Mouse (Mus musculus) bone marrow macrophage, adult 2 months (primary cell): ENCODE results near the gene Slitrk5. TPM values are rescaled to one million over a fixed set of nuclear protein-coding genes. Genes with fewer than 3 reads are reported as not detected.
"Not testable (repeated sequence)": the region's sequence is repeated elsewhere in the genome, so short reads cannot be mapped to it uniquely, and the experiment has no call there.

ENCODE experiments used
- H3K27ac ChIP-seq: 2 replicates; pipeline ENCODE4 v1.5.1; 2012; ENCODE audit warnings: low read depth, low read length; ENCODE audit not compliant: insufficient read depth
- H3K4me1 ChIP-seq: 2 replicates; pipeline ENCODE4 v1.6.1; 2012; ENCODE audit warnings: low read length; ENCODE audit not compliant: control insufficient read depth, insufficient read depth
- H3K4me3 ChIP-seq: 2 replicates; pipeline ENCODE4 v1.5.1; 2012; ENCODE audit warnings: mild to moderate bottlenecking, low read length, moderate library complexity; ENCODE audit not compliant: insufficient read depth
- CTCF ChIP-seq: IDR thresholded peaks from 2 replicates; pipeline ENCODE4 v1.5.1; 2012; ENCODE audit warnings: low read depth, mild to moderate bottlenecking, low read length, moderate library complexity
- POLR2A ChIP-seq: IDR thresholded peaks from 2 replicates; pipeline ENCODE4 v1.6.1; 2012; ENCODE audit warnings: mild to moderate bottlenecking, low read depth, low read length, borderline replicate concordance
- polyA plus RNA-seq: library from polyadenylated mRNA; stranded (reverse); fragments of >200 nt; gene quantifications from 2 replicates; pipeline ENCODE4 v1.2.4, GENCODE M21; 2012; ENCODE audit not compliant: missing spikeins, insufficient read depth, insufficient read length

Slitrk5 gene
- polyA plus RNA-seq, 1 experiment = not detected

GRCm38 (mm10) chr14:111683543-111683942 is 8.6 kb downstream of the Slitrk5 start:
- Histone ChIP-seq H3K27ac (no peak overlapping the region), H3K4me3 (no peak overlapping the region), H3K4me1 (no peaks in the 10 kb centered on the region)
- TF ChIP-seq POLR2A (no peak), CTCF (no peak)

- not testable (repeated sequence) for H3K4me3 ChIP-seq, H3K27ac ChIP-seq, H3K4me1 ChIP-seq
These were observed 15.2 kb downstream of the Slitrk5 start for GRCm38 (mm10) chr14:111690139-111690538.

- Histone ChIP-seq H3K4me3 (no peak overlapping the region), H3K27ac (no peak overlapping the region), H3K4me1 (no peaks in the 10 kb centered on the region)
- no peak for TF ChIP-seq CTCF
These were observed 54.9 kb downstream of the Slitrk5 start for GRCm38 (mm10) chr14:111729833-111730232.
